Mouse (Mus musculus) heart, postnatal 25 days (tissue): Measurements from ENCODE around the gene Mtif3. TPM values are rescaled to one million over a fixed set of nuclear protein-coding genes. Genes with fewer than 3 reads are reported as not detected.
"Not testable (repeated sequence)": the region's sequence is repeated elsewhere in the genome, so short reads cannot be mapped to it uniquely, and the experiment has no call there.

Source experiments
- DNase-seq: peaks from one replicate; pipeline ENCODE4 v3.0.0; 2022; ENCODE audit warnings: low spot score
- intact Hi-C: fragments of 180-260 bp; cut with DNase I; formaldehyde crosslinking; loops from one replicate; pipeline ENCODE4 v1.15.1; 2025
- total RNA-seq, 2 experiments: library from RNA; stranded (reverse); gene quantifications; 2 replicates each; pipeline ENCODE4 v1.2.3; 2021

The Mtif3 gene
- total RNA-seq, 2 experiments from 2014 or later = 20.4 to 23.4 TPM

DNA sequence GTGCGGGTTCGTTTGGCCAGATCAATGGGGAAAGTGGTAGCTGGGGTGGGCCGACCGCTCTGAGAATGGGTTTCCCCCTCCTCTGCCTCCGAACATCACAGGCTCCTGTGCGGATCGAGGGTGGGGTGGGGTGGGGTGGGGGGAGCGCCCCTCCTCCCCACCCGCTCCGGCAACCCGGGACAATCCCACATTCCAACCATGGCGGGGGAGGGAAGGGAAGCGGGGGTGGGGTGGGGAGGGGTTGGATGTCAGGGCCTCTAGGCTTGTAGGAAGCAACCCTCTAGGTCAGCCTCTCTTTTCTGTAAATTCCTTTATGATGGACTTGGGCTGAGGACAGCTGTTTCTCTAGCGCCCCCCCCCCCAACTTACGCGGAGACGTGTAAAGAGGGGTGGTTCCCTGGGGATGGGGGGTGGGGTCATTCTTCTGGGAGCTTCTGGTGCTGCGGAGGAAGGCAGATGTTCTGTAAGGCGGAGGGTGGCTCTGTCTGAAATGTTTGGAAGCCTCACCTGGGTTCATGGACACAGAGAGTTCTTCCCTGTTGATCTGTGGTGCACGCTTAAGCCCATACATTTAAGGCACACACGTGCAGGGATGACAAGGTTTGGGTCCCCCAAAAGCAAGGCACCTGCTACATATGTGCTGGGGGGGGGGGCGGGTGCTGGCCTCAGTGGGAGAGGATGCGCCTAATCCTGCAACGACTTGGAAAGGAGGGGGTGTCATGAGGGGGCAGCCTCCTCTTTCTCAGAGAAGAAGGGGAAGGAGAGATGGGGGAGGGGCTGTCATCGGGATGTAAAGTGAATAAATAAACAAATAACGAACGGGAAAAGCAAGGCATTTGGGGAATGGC is 43.1 kb downstream of the Mtif3 start:
- DNase-seq = no peak
- intact Hi-C loops = no loop called here

DNA sequence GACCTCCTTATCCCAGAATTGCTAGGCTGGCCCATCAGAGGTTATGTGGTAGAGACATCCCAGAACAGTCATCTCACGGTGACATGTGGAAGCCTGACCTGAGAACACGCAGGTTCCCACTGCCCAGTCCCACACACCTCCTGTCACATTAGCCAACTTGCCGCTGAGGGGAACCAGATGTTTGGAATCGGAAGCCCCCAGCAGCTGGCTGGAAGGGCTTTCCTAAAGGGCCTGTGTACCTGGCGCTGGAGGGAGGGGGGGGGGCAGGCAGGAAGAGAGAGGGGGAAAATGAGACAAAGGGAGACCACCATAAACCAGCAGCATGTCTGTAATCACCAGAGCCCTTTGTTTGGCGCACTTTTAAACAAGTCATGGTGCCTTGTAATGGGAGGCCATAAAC is 43.7 kb downstream of the Mtif3 start:
- intact Hi-C loops = no loop called here
- no peak for DNase-seq

DNA sequence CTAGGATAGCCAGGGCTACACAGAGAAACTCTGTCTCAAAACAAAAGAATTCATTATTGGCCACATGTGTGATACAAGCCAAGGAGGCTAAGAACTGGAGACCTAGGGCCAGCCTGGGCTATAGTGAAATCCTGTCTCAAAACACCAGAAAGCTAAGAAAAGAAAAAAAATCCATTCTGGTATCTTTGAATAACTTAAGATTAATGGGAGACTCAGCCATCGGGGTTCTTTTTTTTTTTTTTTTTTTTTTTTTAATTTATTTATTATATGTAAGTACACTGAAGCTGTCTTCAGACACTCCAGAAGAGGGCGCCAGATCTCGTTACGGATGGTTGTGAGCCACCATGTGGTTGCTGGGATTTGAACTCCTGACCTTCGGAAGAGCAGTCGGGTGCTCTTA is 46.2 kb downstream of the Mtif3 start:
- DNase-seq, intact Hi-C loops: not testable (repeated sequence)

DNA sequence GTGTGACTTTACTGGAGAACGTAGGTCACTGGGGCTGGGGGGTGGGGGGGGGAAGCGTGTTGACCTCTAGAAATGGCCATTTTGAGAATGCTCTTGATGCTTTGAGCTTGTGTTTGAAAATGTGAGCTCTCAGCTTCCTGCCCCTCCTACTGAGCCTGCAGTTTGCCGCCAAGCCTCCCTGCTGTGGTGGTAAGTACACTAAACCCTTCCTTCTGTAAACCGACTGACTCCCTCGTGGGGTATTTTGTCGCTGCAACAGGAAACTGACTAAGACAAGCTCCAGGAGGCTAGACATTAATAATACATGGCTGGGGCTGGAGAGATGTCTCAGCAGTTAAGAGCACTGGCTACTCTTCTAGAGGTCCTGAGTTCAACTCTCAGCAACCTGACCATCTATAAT is 46.8 kb downstream of the Mtif3 start:
- DNase-seq = no peak
- intact Hi-C loops = no loop called here

DNA sequence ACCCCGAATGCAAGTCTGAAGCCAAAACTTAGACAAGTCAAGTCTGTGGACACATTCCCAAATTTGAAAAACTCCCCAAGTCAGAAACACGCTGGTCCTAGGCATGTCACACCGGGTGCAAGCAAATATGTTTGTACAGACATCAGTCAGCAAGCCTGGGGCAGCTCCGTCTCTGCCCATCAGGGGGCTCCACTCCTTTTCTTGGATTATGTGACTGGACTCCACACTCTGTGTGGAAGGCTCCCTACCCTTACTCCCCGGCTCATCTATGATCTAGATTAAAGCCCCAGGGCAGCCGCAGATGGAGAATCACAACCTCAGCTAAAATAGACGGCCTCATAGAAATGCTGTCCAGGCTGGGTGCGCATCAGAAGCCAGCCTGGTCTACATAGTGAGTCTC is 47.3 kb downstream of the Mtif3 start:
- intact Hi-C loops = no loop called here
- no peak for DNase-seq

DNA sequence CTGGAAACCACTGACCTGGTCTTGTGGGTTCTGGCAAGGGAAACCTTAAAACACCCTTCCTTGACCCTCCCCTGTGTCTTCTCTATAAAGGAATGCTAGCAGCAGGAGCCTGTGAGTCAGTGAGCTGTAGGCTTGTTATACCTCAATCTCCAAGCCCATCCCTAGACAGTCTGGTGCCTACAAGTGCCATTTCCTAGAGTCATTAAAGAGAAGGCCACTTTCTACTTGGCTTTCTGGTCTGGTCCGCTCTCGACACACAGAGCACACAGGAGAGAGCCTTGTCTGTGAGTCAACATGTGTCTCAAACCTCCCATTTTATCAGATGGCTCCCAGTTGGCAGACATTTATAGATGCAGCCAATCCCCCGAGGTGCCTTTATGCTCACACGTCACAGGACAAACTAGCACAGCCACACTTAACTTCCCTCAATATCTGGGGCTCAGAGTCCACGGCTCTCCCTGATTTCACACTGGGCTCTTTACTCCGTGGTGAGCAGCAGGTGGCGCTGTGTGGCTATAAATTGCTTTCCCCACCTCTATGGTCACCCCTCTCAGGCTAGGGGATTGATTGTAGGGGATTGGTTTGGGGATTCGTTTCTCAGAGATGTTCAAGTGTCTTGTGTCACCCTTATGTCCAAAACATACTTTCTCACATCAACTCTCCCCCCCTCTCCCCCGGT is 49.4 kb downstream of the Mtif3 start:
- DNase-seq = no peak
- intact Hi-C loops = loop anchor here (1.0 to 2.0 kb wide), 2 partner anchors 313 to 405 kb away; no protein-coding TSS in a partner anchor

DNA sequence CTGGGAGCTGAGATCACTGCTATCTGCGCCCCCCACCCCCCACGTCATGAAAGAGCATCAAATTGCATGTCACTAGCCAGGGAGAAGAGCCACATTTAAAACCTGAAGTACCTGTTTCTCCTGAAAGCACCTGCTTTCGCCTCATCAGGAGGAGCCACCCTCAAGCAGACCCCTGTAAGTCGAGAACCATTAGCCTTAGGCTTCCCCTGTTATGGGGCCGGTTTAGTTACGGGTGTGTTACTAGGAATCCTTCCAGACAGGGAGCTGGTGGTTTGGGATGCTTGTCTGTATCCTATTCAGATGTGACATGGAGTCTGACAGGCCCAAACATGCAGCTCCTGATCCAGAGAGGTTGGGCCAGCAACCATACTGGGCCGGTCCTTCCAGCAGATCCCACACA is 50.2 kb downstream of the Mtif3 start:
- no peak for DNase-seq
- intact Hi-C loops = no loop called here

DNA sequence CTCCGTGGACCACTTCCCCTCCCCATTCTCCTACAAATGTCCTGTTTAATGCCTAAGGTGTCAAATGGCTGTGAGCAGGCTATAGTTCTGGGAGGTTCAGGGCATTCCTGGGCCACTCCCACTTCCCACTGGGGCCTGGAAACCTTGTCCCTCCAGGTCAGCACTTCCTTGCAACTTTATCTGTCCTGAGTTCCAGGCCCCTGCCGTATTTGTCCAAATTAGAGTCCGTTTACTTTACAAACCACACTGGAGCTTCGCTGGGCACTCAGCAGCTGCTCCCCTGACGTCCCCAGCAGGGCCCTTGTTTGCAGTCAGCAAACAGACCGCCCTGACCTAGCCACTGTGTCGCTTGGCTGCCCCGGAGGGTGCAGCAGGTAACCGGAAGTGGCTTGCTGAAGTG is 51.4 kb downstream of the Mtif3 start:
- intact Hi-C loops = no loop called here
- DNase-seq = no peak

DNA sequence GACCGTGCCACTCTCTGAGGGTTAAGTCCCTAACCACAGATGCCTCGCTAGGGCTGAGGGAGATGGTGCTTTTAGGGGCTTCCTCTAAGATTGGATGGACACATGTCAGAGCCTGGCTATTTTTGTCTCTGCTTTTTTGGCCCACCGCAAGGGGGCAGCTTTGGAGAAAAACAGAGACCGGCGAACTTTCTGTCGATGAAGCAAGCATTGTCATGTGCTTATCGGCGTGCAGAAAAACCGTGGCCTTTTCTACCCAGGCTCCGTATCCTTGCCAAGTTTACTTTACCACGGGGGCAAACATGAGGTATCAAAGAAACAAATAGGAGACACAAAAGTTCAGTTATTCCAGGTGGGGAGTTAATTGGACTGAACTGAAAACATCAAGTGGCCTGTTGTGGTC is 55.0 kb downstream of the Mtif3 start:
- intact Hi-C loops = no loop called here
- DNase-seq = no peak

DNA sequence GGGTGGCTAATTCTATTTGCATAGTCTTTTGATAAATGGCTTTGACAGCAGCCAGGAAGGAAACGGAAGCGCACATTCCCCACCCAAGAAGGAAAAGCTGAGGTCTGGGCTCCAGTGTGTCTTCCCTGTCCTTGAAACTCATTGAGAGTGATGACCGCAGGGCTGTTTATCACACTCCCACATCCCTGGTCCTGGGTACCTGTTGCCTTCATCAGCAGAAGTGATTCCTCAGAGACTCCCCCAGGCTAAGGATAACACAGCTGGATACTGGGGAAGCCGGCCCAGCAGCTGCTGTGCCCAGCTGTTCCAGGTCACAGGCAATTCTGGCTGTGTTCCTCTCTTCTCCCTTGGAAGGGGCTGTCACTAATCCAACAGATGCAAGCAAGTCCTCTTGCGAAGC is 56.1 kb downstream of the Mtif3 start:
- intact Hi-C loops = loop anchor here (2.0 kb wide), 1 partner anchor 411 kb away; no protein-coding TSS in a partner anchor
- DNase-seq = no peak

DNA sequence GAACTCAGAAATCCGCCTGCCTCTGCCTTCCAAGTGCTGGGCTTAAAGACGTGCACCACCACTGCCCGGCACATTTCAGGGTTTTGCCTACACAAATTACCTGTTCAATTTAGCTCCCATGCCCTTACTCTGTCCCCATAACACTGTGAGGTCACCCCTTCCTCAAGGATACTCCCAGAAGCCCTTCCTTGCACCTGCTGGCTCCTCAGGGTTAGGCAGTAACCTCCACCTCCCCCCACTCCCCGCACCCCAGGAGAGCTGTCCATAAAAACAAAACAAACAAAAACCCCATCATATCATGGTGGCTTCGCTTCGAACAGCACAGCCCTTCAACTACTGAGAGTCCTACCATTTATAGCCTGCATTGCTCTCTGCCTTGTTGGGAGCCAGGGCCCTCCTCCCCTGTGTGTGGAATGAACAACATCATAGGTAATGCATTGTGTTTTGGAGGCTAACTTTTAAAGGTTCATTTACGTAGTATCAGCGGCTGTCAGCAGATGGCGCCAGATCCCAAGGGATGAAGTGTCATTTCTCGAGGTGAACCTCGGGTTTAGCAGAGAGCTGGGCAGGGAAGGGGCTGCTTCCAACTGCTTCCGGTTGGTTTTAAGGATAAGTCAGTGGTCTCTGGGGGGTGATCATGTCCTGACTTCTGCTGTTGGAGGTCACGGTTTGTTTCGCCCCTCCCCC is 58.0 kb downstream of the Mtif3 start:
- no peak for DNase-seq
- intact Hi-C loops = loop anchor here (2.0 kb wide), 1 partner anchor 413 kb away; no protein-coding TSS in a partner anchor

DNA sequence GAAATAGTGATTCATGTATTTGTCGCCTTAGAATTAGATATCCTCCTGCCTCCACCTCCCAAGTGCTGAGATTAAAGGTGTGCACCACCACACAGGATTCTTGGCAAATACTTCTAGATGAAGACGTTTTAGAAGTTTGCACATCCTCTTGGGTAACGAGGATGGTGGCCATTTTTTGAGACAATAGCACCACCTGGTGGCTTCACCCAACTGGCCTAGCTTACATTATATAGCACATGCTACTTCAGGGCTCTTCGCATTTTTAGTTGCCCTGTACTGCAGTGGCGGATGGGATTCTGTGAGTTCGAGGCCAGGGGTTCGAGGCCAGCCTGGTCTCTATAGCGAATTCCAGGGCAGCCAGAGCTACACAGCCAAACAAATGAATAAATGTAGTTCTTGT is 59.2 kb downstream of the Mtif3 start:
- intact Hi-C loops = loop anchor here (1.0 kb wide), 2 partner anchors 198 to 229 kb away; no protein-coding TSS in a partner anchor
- DNase-seq = peak; percentile 25

Other genes with a start within 250 kb of the Mtif3 start
- gene Usp12, start 168.8 kb downstream of the Mtif3 start, total RNA-seq = 10 to 100 TPM; 15.3 to 16.6 TPM
- 100 to 1,000 TPM; 120 to 125 TPM for gene Rpl21, start 130.9 kb downstream of the Mtif3 start, total RNA-seq
- 1 to 10 TPM; 2.2 to 3.9 TPM for gene Rasl11a, start 118.7 kb downstream of the Mtif3 start, total RNA-seq
- 10 to 100 TPM; 18.8 to 22.1 TPM for gene Gtf3a, start 15.1 kb downstream of the Mtif3 start, total RNA-seq
- 10 to 100 TPM; 10.1 to 10.7 TPM for gene Lnx2, start 112.8 kb upstream of the Mtif3 start, total RNA-seq
- gene Polr1d, start 113.2 kb upstream of the Mtif3 start, total RNA-seq = 10 to 100 TPM; 73.2 to 73.8 TPM
- not detected for gene Gsx1, start 224.9 kb upstream of the Mtif3 start, total RNA-seq